Mouse (Mus musculus): ENCODE measurements around the gene Nfatc2. TPM values are rescaled to one million over a fixed set of nuclear protein-coding genes. Genes with fewer than 3 reads are reported as not detected.

Nfatc2 gene
- polyA plus RNA-seq, 1 experiment from 2014 or later, result 13.2 TPM

Small RNA genes lying within 50 kb of the gene (microRNA-seq; reads per million reads assigned to microRNA genes)
- gene Mir7004, result not detected

Other genes starting within 250 kb of the Nfatc2 start
- 12.9 and 14.8 TPM in 2 replicates for gene Atp9a, start 140.8 kb upstream of the Nfatc2 start, polyA plus RNA-seq (2014; fragmentation: Nextera tagmentation; extraction: Ambion mirVana)
- 0.84 and 1.1 TPM in 2 replicates for gene Sall4, start 166.3 kb upstream of the Nfatc2 start, polyA plus RNA-seq (2014; fragmentation: Nextera tagmentation; extraction: Ambion mirVana)

Data from heart, embryonic 14.5 days (tissue).